Mouse (Mus musculus) cerebellum, adult 9-10 months (tissue): ENCODE data around the gene Prr15.

Experiments
- DNase-seq: peaks from one replicate; pipeline ENCODE4 v3.0.0; 2022

Gene Prr15

DNA sequence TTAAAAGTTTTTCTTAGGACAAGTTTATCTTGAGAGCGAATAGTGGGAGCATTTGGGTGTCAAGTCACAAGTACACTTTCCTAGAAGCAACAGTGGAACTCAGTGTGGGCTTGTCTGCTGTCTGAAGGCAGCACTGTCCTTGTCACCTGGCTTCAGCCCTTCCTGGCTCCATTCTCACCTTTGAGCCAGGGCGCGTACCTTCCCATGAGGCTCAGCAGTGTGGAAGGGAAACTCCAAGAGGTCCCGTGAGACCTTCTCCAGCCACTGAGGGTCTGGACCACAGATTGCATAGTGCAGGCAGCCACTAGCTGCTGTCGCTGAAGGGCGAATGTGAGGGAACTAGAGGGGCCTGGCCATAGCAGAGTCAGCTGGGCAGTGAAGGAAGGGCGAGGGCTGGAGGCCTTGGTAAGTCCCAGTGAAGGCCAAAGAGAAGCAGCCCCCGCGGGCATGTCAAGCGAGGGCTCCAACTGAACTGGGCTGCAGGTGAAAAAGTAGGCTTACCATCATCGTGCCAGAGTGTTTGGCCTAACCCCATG, 7.5 kb downstream of the Prr15 start:
- DNase-seq, result no peak

- DNase-seq, result peak; percentile 89
Measured at GRCm38 (mm10) chr6:54333652-54334396, 8.2 kb downstream of the Prr15 start.

- peak; percentile 80 for DNase-seq
Measured at GRCm38 (mm10) chr6:54337321-54337720, 11.7 kb downstream of the Prr15 start.

DNA sequence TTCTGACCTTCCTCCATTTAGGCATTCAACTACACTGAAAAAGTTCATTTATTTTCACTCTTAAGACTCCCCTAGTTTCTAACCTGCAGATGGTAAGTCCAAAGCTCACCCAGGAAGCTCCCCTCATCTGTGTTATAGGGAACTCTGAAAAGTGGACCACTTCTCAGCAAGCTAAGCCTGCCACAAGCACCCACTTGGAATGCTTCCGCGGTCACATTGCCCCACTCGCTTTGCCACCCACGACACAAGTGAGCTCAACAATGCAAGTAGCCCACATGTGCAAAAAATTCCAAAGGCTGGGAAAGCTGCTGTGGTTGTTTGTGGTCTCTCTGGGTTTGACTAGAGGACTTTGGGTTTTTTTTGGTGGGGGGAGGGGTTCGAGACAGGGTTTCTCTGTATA, 15.5 kb downstream of the Prr15 start:
- no peak for DNase-seq

DNA sequence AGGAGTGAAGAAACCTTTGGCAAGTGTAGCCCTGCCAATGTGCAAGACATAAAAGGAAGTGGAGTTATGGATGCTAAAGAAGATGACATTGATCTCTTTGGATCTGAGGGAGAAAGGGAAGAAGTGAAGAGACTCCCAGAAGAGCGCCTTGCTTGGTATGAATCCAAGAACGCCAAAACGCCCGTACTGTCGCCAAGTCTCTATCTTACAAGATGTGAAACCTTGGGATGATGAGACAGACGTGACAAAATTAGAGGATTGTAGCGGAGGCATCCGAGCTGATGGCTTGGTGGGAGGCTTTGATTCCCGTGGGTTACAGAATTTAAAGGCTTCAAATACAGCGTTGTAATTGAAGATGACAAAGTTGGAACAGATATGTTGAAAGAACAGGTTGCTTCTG, 16.6 kb downstream of the Prr15 start:
- DNase-seq, result no peak

DNA sequence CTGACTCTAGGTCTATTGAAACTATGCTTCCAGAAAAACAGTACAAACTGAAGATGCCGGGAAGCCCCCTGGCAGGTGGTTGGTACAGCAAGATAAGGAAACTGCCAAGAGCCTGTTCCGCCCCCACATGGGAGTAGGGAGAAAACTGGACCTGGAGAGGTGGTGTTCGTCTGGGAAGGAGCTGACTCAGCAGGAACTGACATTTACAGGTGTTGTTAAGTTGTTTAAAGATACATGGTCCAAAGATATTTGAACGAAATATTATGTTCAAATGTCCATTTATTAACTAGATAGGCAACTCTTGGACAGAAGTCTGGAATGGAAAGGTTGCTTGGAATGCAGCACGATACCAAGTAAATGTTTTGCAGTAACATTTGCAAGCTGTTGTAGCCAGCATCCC, 26.2 kb downstream of the Prr15 start:
- DNase-seq, result no peak

DNA sequence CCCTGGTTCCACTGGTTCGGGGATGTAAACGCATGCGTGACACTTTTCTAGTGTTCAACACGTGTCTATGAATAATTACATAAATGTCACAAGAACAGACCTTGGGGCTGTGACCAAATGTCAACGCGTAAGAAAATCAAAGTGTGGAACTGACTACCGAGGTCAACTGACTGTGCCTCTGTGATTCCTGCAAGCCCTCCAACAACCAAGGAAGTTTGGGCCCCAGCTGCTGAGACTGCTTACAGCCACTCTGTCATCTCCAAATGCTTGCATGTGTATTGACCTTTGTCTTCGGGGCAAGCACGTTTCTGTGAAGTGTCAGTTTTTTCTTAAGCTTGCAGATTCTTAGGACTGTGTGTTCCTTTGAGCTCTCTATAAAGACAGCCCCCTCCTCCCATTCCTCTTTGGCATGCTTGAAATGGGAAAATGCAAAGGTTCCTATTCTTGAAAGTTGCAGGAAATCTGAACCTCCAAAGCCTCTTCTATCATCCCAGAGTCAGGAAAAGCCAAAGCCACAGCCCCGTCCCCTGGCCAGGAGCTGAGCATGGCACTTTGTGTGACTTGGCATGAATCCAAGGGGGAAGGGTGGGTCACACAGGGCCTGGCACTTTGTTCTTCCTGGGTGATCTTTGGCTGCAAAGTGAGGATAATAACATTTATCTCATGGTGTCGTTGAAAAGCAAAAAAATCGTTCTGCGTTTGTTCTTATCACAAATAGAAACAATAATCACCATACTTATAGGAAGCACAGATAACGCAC, 27.5 kb downstream of the Prr15 start:
- DNase-seq, result no peak

- DNase-seq, result no peak
Measured at GRCm38 (mm10) chr6:54353698-54354097, 28.1 kb downstream of the Prr15 start.

DNA sequence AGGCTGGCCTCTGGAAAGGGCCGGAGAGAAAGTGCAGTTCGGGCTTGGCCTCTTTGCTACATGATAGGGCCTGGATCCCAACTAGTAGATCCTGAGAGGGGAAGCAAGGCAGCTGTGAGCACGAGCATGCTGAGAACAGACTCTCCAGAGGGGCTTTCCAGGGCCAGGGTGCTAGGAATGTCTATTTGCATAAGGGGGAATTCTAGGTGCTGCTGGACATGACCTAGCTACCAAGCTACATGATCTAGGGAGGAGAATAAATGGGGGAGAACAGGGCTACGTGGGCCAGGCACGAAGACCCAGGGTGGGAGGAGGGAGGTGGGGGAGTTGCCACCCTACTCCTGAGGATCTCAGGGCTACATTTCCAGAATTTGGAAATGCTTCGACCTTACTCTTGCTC, 30.0 kb downstream of the Prr15 start:
- no peak for DNase-seq

DNA sequence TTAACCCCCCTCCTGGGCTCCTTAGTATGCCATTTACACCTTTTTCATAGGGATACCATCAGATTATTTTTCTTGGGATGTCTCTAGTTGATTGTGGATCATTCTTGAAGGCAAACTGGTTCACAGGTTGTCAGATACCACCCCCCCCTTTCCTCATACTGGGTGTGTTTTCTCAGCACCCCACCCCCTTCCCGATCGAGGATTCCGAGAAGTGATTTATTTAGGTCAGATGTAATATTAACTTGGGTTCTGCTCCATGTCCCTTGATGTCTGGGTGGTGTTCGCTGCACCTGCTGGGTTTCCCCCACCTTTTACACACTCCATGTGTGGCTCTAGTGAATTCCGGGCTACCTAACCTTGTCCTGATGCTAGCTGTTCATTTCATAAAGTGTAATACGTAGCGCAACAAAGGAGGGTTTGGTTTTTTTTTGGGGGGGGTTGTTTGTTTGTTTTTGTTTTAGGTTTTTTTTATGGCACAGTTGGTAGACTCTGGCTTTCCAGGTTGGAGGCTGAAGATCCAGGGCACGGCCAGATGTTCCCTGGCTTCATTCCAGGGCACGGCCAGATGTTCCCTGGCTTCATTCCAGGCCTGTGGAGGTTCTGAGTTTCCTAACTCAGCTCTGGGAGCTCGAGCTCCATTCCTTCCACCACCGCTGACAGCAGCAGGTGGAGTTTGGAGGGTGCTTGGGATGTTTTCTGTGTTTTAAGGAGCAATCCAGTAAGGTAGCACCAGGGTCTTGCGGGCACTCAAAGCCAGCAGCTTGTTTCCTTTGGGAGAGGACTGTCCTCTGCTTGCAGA, 37.1 kb downstream of the Prr15 start:
- no peak for DNase-seq

DNA sequence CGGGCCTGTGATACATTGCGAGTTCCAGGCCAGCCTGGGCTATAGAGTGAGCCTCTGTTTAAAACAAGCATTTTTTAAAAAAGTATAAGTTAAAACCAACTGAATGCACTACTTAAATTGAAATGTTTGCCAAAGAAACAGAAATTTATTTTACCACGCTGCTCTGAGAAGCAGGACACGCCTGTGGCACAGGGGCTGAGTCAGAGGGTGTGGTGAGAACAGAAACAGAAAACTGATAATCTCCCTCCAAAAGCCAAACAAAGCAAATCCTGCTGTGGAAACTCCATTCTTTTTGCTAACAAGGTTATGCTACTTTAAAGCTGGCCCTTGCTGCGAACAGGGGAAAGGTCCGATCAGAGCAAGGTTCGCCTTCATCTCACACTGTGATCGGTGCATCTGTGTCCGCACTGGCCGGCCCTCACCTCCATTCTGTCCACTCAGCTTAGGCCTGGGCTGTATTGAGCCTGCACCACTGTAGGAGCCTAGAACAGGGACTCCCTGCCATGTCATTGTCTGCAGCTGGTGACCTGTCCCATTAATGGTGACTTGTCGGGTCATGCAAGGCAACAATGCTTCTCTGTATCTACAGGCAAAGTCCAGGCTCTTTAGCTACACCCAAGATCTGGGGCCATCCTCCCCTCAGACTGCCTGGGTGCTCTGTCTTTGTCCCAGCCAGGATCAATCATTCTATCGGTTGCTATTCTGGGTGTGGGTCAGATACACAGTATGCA, 38.9 kb downstream of the Prr15 start:
- no peak for DNase-seq

GRCm38 (mm10) chr6:54366607-54367006, 41.0 kb downstream of the Prr15 start:
- DNase-seq, result no peak

- DNase-seq, result peak; percentile 72
Measured at GRCm38 (mm10) chr6:54368071-54368470, 42.4 kb downstream of the Prr15 start.

- DNase-seq, result no peak
Measured at GRCm38 (mm10) chr6:54369913-54370542, 44.4 kb downstream of the Prr15 start.

DNA sequence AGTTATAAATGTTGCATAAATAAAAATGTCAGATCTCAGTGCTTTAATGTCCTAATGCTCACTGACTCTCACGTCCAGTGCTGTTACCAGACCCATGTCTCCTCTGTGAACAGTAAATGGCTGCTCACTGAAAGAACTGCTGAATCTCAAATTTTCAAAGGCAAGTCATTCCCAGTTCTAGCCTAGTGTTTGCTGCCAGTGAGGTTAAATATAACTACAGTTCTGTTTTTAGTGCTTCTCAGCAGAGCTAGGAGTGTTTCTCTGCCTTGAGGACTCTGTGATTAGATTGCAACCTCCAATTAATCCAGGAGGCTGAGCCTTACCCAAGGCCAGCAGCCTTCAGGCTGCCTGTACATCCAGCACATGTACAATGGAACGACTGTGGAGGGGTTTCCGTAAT, 46.2 kb downstream of the Prr15 start:
- no peak for DNase-seq

DNA sequence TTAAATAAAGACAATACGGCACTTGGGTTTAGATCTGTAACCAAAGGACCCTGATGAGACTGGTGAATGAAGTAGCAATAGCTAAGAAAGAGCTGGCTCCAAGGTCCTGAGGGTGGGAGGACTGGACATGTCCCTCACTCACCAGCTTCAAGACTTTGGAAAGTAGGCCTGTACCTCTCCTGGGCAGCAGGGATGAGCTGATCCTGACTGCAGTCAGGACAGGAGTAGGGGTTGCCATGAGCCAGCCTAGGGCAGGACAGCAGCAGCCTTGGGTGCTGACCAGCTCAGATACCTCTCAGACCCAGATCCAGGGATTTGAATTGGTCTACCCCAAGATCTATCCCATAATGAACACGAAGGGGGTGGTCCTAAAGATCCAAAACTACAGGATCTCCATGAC, 53.7 kb downstream of the Prr15 start:
- no peak for DNase-seq
